Mouse (Mus musculus): ENCODE data around the gene Nf1.

- TF ChIP-seq CTCF (IDR thresholded peaks at IDR 0.05; ENCODE audit: control insufficient read depth, insufficient read depth, insufficient read length) (no peak), MAX (IDR thresholded peaks at IDR 0.05) (peak; percentile 42), CEBPB (IDR thresholded peaks at IDR 0.05; ENCODE audit: low read depth) (no peak), FOSL1 (IDR thresholded peaks at IDR 0.05; ENCODE audit: insufficient read depth, low read length, poor library complexity, severe bottlenecking) (no peak)
Observed at GRCm38 (mm10) chr11:79494976-79495800, 155.7 kb downstream of the Nf1 start.
